Comparison of ENCODE assay signal across 29 mouse cellular contexts in genomic region chr1:184995335-184995734, GRCm38 (mm10). TPM values are rescaled to one million over a fixed set of nuclear protein-coding genes. Genes with fewer than 3 reads are reported as not detected.
A peak's percentile ranks its signal among the peaks of the same experiment; 100 is the strongest.
DNase-seq lines count a peak whose midpoint lies in the region; ATAC-seq lines count a peak whose summit lies in the region.
"Had no signal": no experiment of that assay in that cellular context is flagged by ENCODE, and none has a peak within 500 bp of the region (broad histone marks: within the 10 kb centered on the region; RNA-seq: fewer than 3 reads in every experiment).

No protein-coding gene starts in this region.

- peaks cover 38% of the 10 kb centered on the region for H3K4me1 ChIP-seq in forebrain, embryonic 12.5 days
- H3K4me1 ChIP-seq in forebrain, embryonic 16.5 days (replicated peaks; ENCODE audit: control insufficient read depth, insufficient read depth, low read length) = peaks cover 20% of the 10 kb centered on the region
- peaks cover 15 to 26% of the 10 kb centered on the region in 2 experiments for H3K4me1 ChIP-seq in heart, embryonic 14.5 days (ENCODE audit: control insufficient read depth in 2 of 2, insufficient read depth in 2 of 2, low read length in 2 of 2)
- H3K4me1 ChIP-seq in liver, embryonic 11.5 days (replicated peaks; ENCODE audit: control insufficient read depth, insufficient read depth, low read length) = peaks cover 3% of the 10 kb centered on the region
- H3K4me1 ChIP-seq in liver, embryonic 12.5 days = 0 out of 2 replicates have a peak, but pooled peaks cover 6% of the 10 kb centered on the region

- H3K4me3 ChIP-seq in forebrain, embryonic 12.5 days (replicated peaks) = no peak overlapping the region
- H3K4me3 ChIP-seq in forebrain, embryonic 16.5 days (replicated peaks; ENCODE audit: low read length) = no peak overlapping the region
- no peak overlapping the region for H3K4me3 ChIP-seq in heart, embryonic 14.5 days (ENCODE audit: control insufficient read depth in 1 of 2, insufficient read depth in 1 of 2, low read depth in 1 of 2, low read length in 2 of 2)
- H3K4me3 ChIP-seq in liver, embryonic 11.5 days (ENCODE audit: low read depth, low read length) = no peak overlapping the region
- H3K4me3 ChIP-seq in liver, embryonic 12.5 days = no peak overlapping the region
- H3K4me3 ChIP-seq: embryonic facial prominence, embryonic 10.5 days; embryonic facial prominence, embryonic 13.5 days; erythroblast, embryonic 14.5 days; forebrain, embryonic 13.5 days; gastrocnemius, adult 2 months; heart, adult 2 months had no signal

- H3K27me3 ChIP-seq in forebrain, embryonic 12.5 days = no peaks in the 10 kb centered on the region
- H3K27me3 ChIP-seq in forebrain, embryonic 16.5 days (replicated peaks; ENCODE audit: control insufficient read depth, insufficient read depth, low read length) = no peaks in the 10 kb centered on the region
- no peaks in the 10 kb centered on the region for H3K27me3 ChIP-seq in heart, embryonic 14.5 days (ENCODE audit: control insufficient read depth, insufficient read depth, low read length)
- H3K27me3 ChIP-seq in liver, embryonic 11.5 days (replicated peaks; ENCODE audit: control insufficient read depth, insufficient read depth, low read length) = peaks cover 33% of the 10 kb centered on the region
- H3K27me3 ChIP-seq in liver, embryonic 12.5 days (replicated peaks) = peaks cover 34% of the 10 kb centered on the region
- H3K27me3 ChIP-seq: embryonic facial prominence, embryonic 13.5 days; forebrain, embryonic 13.5 days had no signal

- no peaks in the 10 kb centered on the region for H3K36me3 ChIP-seq in forebrain, embryonic 12.5 days (replicated peaks)
- H3K36me3 ChIP-seq in forebrain, embryonic 16.5 days (ENCODE audit: control insufficient read depth, insufficient read depth) = no peaks in the 10 kb centered on the region
- no peaks in the 10 kb centered on the region for H3K36me3 ChIP-seq in heart, embryonic 14.5 days (ENCODE audit: control insufficient read depth, insufficient read depth, low read length)
- no peaks in the 10 kb centered on the region for H3K36me3 ChIP-seq in liver, embryonic 11.5 days (ENCODE audit: control insufficient read depth, insufficient read depth, low read length)
- no peaks in the 10 kb centered on the region for H3K36me3 ChIP-seq in liver, embryonic 12.5 days
- H3K36me3 ChIP-seq: embryonic facial prominence, embryonic 10.5 days; embryonic facial prominence, embryonic 13.5 days had no signal

- no peak overlapping the region for H3K4me2 ChIP-seq in forebrain, embryonic 12.5 days
- H3K4me2 ChIP-seq in forebrain, embryonic 16.5 days (ENCODE audit: low read length) = no peak overlapping the region
- 0 out of 2 replicates have a peak overlapping the region, but pooled peaks have one; percentile 11 for H3K4me2 ChIP-seq in heart, embryonic 14.5 days (ENCODE audit: low read length)
- H3K4me2 ChIP-seq in liver, embryonic 11.5 days = no peak overlapping the region
- H3K4me2 ChIP-seq in liver, embryonic 12.5 days = no peak overlapping the region
- H3K4me2 ChIP-seq: embryonic facial prominence, embryonic 13.5 days; forebrain, embryonic 13.5 days; heart, embryonic 11.5 days; hindbrain, embryonic 14.5 days had no signal

- H3K9me3 ChIP-seq in forebrain, embryonic 12.5 days = no peaks in the 10 kb centered on the region
- H3K9me3 ChIP-seq in forebrain, embryonic 16.5 days (ENCODE audit: control insufficient read depth, low read length) = no peaks in the 10 kb centered on the region
- H3K9me3 ChIP-seq in heart, embryonic 14.5 days (ENCODE audit: control insufficient read depth, low read length) = no peaks in the 10 kb centered on the region
- H3K9me3 ChIP-seq in liver, embryonic 11.5 days (ENCODE audit: control insufficient read depth, low read length) = no peaks in the 10 kb centered on the region
- no peaks in the 10 kb centered on the region for H3K9me3 ChIP-seq in liver, embryonic 12.5 days (replicated peaks)
- H3K9me3 ChIP-seq: embryonic facial prominence, embryonic 10.5 days; embryonic facial prominence, embryonic 13.5 days; forebrain, embryonic 13.5 days had no signal

- H3K9ac ChIP-seq in forebrain, embryonic 12.5 days = no peak overlapping the region
- no peak overlapping the region for H3K9ac ChIP-seq in forebrain, embryonic 16.5 days (replicated peaks; ENCODE audit: low read depth, low read length)
- no peak overlapping the region for H3K9ac ChIP-seq in heart, embryonic 14.5 days (ENCODE audit: low read length)
- H3K9ac ChIP-seq in liver, embryonic 11.5 days (ENCODE audit: low read depth, low read length) = no peak overlapping the region
- H3K9ac ChIP-seq in liver, embryonic 12.5 days = no peak overlapping the region
- H3K9ac ChIP-seq: embryonic facial prominence, embryonic 13.5 days; forebrain, embryonic 13.5 days; forebrain, postnatal 0 days; hindbrain, embryonic 14.5 days had no signal

- no peak for DNase-seq in heart, adult 18-20 months
- no peak for DNase-seq in liver, embryonic 11.5 days (ENCODE audit: low spot score)
- DNase-seq: adrenal gland, adult 8-10 months; adrenal gland, postnatal 25 days; cerebellum, adult 11-12 months; cerebellum, adult 8-10 months; cerebellum, postnatal 10 days; cerebellum, postnatal 36 days; embryo, embryonic 11 days; forebrain, postnatal 0 days; gastrocnemius, adult 2 months; gastrocnemius, postnatal 14 days; heart, adult 2 months; heart, postnatal 14 days; heart, postnatal 4 days; kidney, adult 11 months had no signal

- ATAC-seq in forebrain, embryonic 12.5 days (ENCODE audit: low FRiP score) = no peak
- no peak for ATAC-seq in forebrain, embryonic 16.5 days
- ATAC-seq in heart, embryonic 14.5 days (ENCODE audit: insufficient number of reproducible peaks, insufficient read depth, low FRiP score, low read depth) = no peak
- ATAC-seq in liver, embryonic 11.5 days (replicated peaks; ENCODE audit: low FRiP score) = peak; percentile 43; the same call in 1 of the 2 replicates
- no peak for ATAC-seq in liver, embryonic 12.5 days
- ATAC-seq: activated CD4-positive, CD25-positive, alpha-beta regulatory T cell, adult 4 months; forebrain, embryonic 13.5 days; forebrain, postnatal 0 days; hindbrain, postnatal 0 days; inflammation-experienced regulatory T-cells, adult 6 months had no signal

- H3K27ac ChIP-seq in forebrain, embryonic 12.5 days = 0 out of 2 replicates have a peak overlapping the region, but pooled peaks have one; percentile 13
- no peak overlapping the region for H3K27ac ChIP-seq in forebrain, embryonic 16.5 days (ENCODE audit: low read length)
- H3K27ac ChIP-seq in heart, embryonic 14.5 days (replicated peaks in 1 of 2; ENCODE audit: control insufficient read depth in 1 of 2, insufficient read depth in 1 of 2, low read depth in 2 of 2, low read length in 2 of 2) = no peak overlapping the region
- no peak overlapping the region for H3K27ac ChIP-seq in liver, embryonic 11.5 days (ENCODE audit: low read depth, low read length)
- no peak overlapping the region for H3K27ac ChIP-seq in liver, embryonic 12.5 days
- H3K27ac ChIP-seq: embryonic facial prominence, embryonic 10.5 days; embryonic facial prominence, embryonic 13.5 days; forebrain, embryonic 13.5 days; gastrocnemius, adult 2 months; heart, adult 2 months; hindbrain, embryonic 14.5 days; hindbrain, postnatal 0 days had no signal

- WGBS in forebrain, embryonic 12.5 days = 80% methylated on average over 4 of the region's 4 CpGs
- 85% methylated on average over 4 of the region's 4 CpGs for WGBS in forebrain, embryonic 16.5 days
- WGBS in heart, embryonic 14.5 days = 63% methylated on average over 4 of the region's 4 CpGs
- 68% methylated on average over 4 of the region's 4 CpGs for WGBS in liver, embryonic 11.5 days
- WGBS in liver, embryonic 12.5 days (ENCODE audit: insufficient replicate concordance) = 57% methylated on average over 4 of the region's 4 CpGs

RNA-seq across cellular contexts. Expression of gene Mark1, which starts 4.0 kb away (rescaled TPM):
- polyA plus RNA-seq in forebrain, embryonic 12.5 days (2016; fragmentation: Nextera tagmentation; extraction: Ambion mirVana) = 8.2 and 8.4 TPM in 2 replicates
- polyA plus RNA-seq in forebrain, embryonic 16.5 days (2015; fragmentation: Nextera tagmentation; extraction: Ambion mirVana) = 12.9 and 15.0 TPM in 2 replicates
- polyA plus RNA-seq in heart, embryonic 14.5 days (2014; fragmentation: Nextera tagmentation; extraction: Ambion mirVana) = 2.2 TPM in 2 replicates
- 1 to 10 TPM; 8.7 to 8.8 TPM for total RNA-seq in heart, adult 18-20 months (2021)
- 0.69 and 1.0 TPM in 2 replicates for polyA plus RNA-seq in liver, embryonic 11.5 days (2014; fragmentation: Nextera tagmentation; extraction: Ambion mirVana)
- 0.30 and 0.42 TPM in 2 replicates for polyA plus RNA-seq in liver, embryonic 12.5 days (2016; fragmentation: Nextera tagmentation; extraction: Ambion mirVana)
- polyA plus RNA-seq: activated CD4-positive, CD25-positive, alpha-beta regulatory T cell, adult 4 months; erythroblast, embryonic 14.5 days; inflammation-experienced regulatory T-cells, adult 6 months had no signal
